Mouse (Mus musculus) layer of hippocampus, postnatal 14 days (tissue): Measurements from ENCODE around the gene Trim65. TPM values are rescaled to one million over a fixed set of nuclear protein-coding genes. Genes with fewer than 3 reads are reported as not detected.
"Not testable (repeated sequence)": the region's sequence is repeated elsewhere in the genome, so short reads cannot be mapped to it uniquely, and the experiment has no call there.

Experiments used
- DNase-seq, 2 experiments: peaks; one replicate each; pipeline ENCODE4 v3.0.0; 2021 to 2022; ENCODE audit warnings: low spot score in 2 of 2, mixed read lengths in 1 of 2
- total RNA-seq, 2 experiments: library from RNA; stranded (reverse); gene quantifications; 2 replicates each; pipeline ENCODE4 v1.2.3; 2021

The Trim65 gene
- total RNA-seq, 2 experiments from 2014 or later = 6.0 to 6.6 TPM

GRCm38 (mm10) chr11:116092959-116093358 is 38.0 kb downstream of the Trim65 start:
- not testable (repeated sequence) for DNase-seq

- no peak for DNase-seq
These were observed 39.3 kb downstream of the Trim65 start for GRCm38 (mm10) chr11:116091591-116091990.

DNA sequence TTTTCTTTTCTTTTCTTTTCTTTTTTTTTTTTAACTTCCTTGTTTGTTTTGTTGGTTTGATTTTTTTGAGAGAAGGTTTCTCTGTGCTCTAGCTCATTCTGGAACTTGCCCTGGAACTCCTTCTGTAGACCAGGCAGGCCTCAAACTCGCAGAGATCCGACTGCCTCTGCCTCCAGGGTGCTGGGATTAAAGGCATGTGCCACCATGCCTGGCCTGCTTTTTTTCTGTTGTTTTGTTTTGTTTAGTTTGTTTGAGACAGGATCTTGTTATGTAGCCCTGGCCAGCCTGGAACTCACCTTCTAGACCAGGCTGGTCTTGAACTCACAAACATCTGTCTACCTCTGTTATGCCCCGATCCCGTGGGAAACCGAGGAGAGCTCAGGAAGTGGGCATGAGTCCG is 41.4 kb downstream of the Trim65 start:
- no peak for DNase-seq

DNA sequence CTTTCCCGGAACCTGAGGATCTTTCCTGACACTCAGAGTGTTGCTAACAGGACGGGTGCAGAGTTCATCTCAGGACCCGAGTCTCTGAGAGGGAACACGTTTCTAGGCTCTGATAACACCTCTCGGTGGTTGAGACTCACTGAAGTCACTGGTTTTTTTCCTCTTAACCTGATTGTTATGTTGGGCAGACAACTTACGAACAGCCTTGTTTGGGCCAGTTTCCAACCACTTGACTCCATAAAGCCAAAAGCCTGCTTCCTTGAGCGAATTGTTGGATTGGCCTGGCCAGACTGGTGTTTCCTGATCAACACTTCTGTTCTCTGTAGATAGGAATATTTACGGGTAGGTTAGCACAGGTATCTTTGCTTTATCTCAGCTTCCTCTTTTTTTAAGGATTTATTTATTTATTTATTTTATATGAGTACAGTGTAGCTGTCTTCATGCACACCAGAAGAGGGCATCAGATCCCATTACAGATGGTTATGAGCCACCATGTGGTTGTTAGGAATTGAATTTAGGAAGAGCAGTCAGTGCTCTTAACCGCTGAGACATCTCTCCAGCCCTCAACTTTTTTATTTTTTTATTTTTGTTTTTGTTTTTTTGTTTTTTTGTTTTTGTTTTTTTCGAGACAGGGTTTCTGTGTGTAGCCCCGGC is 42.1 kb downstream of the Trim65 start:
- DNase-seq = no peak

GRCm38 (mm10) chr11:116088188-116088587 is 42.7 kb downstream of the Trim65 start:
- no peak for DNase-seq

DNA sequence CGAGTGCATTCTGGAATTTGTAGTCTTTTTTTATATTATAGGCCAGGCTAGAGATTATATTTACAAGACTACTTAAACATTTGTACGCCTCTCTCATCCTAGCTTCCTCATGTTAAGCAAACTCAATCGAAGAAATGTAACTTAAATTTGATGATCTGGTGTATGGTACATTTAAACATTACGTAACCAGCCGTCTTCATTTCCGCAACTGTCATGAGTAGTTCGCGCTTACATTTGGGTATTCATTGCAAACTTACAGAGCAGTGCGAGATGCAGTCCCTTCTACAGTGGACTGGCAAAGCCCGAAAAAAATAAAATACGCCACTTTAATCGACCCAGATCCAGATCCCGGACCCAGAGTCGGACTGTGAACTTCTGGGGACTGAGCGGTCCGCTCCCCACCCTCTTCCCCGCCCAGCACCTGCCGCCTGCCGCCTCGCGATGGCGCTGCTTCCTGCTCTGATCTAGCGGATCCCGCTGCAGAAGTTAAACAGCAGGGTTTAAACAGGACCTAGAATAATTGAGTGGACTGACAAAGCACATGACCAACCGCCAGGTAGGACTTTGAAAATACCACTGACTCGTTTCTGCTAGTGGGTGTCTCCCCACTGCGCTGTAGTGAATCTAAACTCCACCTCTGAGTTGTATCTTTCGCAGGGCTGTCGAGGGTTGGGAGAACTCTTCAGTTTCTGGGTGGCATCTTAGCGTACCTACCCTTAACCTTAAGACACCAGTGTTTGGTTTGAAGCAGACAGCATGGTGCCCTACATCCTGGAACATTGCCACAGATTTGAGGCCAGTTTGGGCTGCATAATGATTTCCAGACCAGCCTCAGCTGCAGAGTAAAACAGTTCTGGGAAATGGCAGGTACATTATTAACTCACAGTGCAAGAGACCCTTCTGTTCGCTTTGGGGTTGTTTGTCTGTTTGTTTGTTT is 43.5 kb downstream of the Trim65 start:
- DNase-seq = peak; percentile 86

- peak; percentile 95 to 99 for DNase-seq
These were observed 44.4 kb downstream of the Trim65 start, which contains the start of gene Wbp2 for GRCm38 (mm10) chr11:116086258-116087193. Gene Wbp2 (minus strand): TSS chr11:116086995.

- DNase-seq = no peak
These were observed 46.8 kb downstream of the Trim65 start for GRCm38 (mm10) chr11:116084166-116084565.

- DNase-seq = no peak
These were observed 47.7 kb downstream of the Trim65 start for GRCm38 (mm10) chr11:116083096-116083672.

DNA sequence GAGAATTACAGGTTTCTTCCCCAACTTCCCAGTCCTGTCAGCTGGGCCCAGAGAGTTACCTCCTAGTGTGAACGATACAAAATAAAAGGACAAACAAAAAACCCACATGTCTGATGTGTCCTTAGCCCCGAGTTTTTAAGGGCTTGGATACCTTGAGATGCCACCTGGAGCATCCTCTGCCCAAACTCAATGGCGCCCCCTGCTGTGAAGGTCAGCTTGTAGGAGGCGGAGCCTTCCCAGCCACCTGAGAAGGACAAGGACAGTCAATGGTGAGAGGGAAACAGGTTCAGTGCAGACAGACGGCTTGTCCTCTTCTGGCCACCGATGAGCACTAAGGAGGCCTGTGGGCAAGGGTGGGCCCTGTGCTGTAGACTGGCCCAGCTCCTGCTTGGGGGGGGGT is 49.8 kb downstream of the Trim65 start:
- DNase-seq = no peak

GRCm38 (mm10) chr11:116079511-116079910 is 51.4 kb downstream of the Trim65 start:
- peak in 1 of 2 experiments; percentile 82 for DNase-seq

GRCm38 (mm10) chr11:116078676-116079320 is 52.1 kb downstream of the Trim65 start:
- DNase-seq = no peak

GRCm38 (mm10) chr11:116078221-116078620 is 52.7 kb downstream of the Trim65 start:
- no peak for DNase-seq

- no peak for DNase-seq
These were observed 53.3 kb downstream of the Trim65 start, which contains the start of gene Unc13d for GRCm38 (mm10) chr11:116077446-116078204. Gene Unc13d (minus strand): TSS chr11:116077961.

GRCm38 (mm10) chr11:116076836-116077235 is 54.1 kb downstream of the Trim65 start:
- DNase-seq = no peak

DNA sequence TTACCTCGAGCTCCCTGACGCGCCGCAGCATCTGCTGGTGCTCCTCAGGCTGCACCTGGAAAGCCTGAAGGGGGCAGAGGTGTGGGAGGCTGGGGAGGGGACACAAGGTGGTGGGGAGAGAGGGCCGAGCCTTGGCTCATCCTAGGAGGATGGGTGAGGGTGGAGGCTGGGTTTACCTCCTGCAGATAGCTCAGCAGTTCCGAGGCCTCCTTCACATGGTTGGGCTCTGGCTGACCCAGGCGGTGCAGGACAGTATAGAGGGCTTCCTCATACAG is 54.7 kb downstream of the Trim65 start:
- DNase-seq = no peak

DNA sequence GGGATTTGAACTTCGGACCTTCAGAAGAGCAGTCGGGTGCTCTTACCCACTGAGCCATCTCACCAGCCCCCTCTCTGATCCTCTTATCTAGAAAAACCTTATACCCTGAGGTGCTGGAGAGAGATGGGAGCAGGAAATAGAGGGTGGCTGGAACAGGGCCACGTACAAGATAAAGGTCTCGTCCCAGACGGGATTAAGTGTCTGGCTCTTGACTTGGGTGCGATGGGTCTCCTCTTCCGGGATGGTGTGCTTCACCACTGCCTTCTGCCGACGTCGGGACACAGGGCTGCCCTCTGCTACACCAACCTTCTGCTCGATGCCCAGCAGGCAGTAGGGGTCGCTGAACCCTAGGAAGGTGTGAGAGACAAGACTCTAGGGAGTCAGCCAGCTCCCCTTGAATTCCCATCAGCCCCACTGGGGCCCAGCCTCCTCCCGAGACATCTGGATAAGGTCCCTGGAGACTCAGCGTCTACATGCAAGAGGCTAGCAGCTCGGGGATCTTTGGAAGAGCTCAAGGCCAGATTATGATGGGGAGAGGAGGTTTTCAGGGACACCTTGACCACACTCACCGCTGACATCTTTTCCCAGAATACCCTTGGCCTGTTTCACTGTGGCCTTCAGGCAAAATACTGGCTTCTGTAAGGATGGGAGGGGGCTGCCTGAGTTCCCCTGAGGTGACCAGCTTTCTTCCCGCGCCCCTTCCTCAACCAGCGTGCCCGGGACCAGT is 55.2 kb downstream of the Trim65 start:
- DNase-seq = no peak

- no peak for DNase-seq
These were observed 56.4 kb downstream of the Trim65 start for GRCm38 (mm10) chr11:116074436-116074991.

DNA sequence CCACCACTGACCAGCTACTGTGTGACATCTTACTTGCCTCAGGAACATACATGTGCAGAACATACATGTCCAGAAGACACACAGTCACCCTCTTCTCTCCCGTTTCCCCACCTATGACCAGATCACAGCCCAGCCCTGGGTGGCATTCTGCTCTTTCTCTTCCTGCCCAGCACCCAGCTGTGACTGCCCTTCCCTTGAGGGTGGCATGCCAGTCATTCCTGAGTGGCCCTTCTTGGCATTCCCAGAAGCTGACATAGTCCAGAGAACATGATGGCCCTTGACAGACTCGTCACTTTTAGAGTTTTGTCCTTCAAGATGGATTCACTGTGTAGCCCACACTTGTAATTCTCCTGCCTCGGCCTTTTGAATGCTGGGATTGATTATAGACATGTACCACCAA is 58.3 kb downstream of the Trim65 start:
- DNase-seq = no peak
